Mouse (Mus musculus) spleen, adult 2 months (tissue): ENCODE data around the gene Npy5r. TPM values are rescaled to one million over a fixed set of nuclear protein-coding genes. Genes with fewer than 3 reads are reported as not detected.

Experiments
- DNase-seq, 2 experiments: peaks; one replicate each; pipeline versions ENCODE4 v3.0.0 to v3.0.0-alpha.2; 2012 to 2021; ENCODE audit warnings: low spot score in 2 of 2, low read depth in 1 of 2
- H3K27ac ChIP-seq: fragments of 200-500 bp; 2 replicates; pipeline ENCODE4 v1.5.1; 2012; ENCODE audit warnings: low read length, inconsistent platforms; ENCODE audit not compliant: insufficient read depth
- H3K27me3 ChIP-seq: fragments of 200-500 bp; 2 replicates; pipeline ENCODE4 v1.6.1; 2012; ENCODE audit warnings: mild to moderate bottlenecking, moderate library complexity, low read length, inconsistent platforms; ENCODE audit not compliant: control insufficient read depth, insufficient read depth
- H3K36me3 ChIP-seq: fragments of 200-500 bp; 2 replicates; pipeline ENCODE4 v1.6.1; 2012; ENCODE audit warnings: mild to moderate bottlenecking, low read length, inconsistent platforms; ENCODE audit not compliant: control insufficient read depth, insufficient read depth
- H3K4me1 ChIP-seq: fragments of 200-500 bp; 2 replicates; pipeline ENCODE4 v1.6.1; 2011; ENCODE audit warnings: inconsistent platforms; ENCODE audit not compliant: control insufficient read depth, insufficient read depth, insufficient read length
- H3K4me3 ChIP-seq: fragments of 200-500 bp; 2 replicates; pipeline ENCODE4 v1.5.1; 2011; ENCODE audit warnings: mild to moderate bottlenecking, inconsistent platforms; ENCODE audit not compliant: insufficient read depth, insufficient read length; ENCODE audit errors: extremely low read depth
- CTCF ChIP-seq: fragments of 200-500 bp; IDR thresholded peaks from 2 replicates; pipeline ENCODE4 v1.5.1; 2011; ENCODE audit warnings: mild to moderate bottlenecking, inconsistent platforms; ENCODE audit not compliant: insufficient read depth, insufficient read length, insufficient replicate concordance; ENCODE audit errors: extremely low read depth
- POLR2A ChIP-seq: fragments of 200-500 bp; IDR thresholded peaks from 2 replicates; pipeline ENCODE4 v1.6.1; 2011; ENCODE audit warnings: low read depth, low read length, inconsistent platforms
- WGBS: fragments of 180-500 bp; shearing (Covaris S2); methylation state at CpG from one replicate; pipeline ENCODE4 v1.1.7; 2018; 5-methylcytosine and 5-hydroxymethylcytosine counted together
- polyA plus RNA-seq: library from polyadenylated mRNA; depleted of rRNA; stranded (reverse); fragments of >200 nt; gene quantifications from 2 replicates; pipeline ENCODE4 v1.2.3, GENCODE M21; 2012; rRNA removed

Gene Npy5r
- polyA plus RNA-seq, 1 experiment = not detected

DNA sequence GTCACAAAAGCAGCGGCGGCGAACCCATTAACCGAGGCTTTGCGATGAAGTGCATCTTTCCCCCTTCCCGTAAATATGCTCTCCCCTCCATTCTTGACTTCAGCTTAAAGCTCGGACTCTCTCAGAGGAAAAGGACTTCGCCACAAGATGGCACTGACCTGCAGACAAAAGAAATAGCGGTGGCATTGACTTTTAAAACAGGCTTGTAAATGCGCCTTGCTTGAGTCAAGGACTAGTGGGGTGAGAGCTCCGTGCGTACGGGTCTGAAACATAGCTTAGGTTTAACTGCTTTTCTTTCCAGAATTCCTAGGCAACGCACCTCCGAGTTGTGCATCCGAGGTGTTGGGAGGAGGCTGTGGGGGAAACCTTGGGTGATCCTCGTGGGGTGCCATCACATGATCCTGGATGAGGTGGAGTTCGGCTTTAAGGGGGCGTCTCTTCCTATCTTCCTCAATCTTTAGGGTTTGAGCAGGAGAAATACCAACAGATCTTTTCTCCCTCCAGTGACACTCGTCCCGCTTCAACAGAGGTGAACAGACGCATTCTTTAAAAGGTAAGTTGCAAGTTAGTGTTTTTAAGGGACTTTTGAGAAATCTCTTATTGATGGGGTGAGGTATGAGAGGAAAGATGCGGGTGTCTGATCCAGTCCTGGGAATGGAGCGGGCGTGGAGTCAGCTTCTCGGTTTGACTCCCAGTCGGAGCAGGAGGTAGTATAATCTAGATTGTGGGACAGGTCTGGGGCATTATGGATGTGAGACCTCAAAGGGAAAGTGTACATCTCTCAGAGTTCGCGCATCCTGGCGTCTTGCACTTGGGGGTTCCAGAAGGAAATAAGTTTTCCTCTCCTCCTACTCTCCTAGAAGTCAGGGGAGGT is 9.3 kb upstream of the Npy5r start, which contains the start of gene Npy1r:
Gene Npy1r, plus strand, starts transcription at position 223 of the 874 bp plus-strand sequence.
- DNase-seq = no peak
- Histone ChIP-seq H3K27ac (no peak within 1 kb of the TSS), H3K4me1 (no peaks in the 10 kb centered on the region), H3K36me3 (no peaks in the 10 kb centered on the region), H3K4me3 (no peak within 1 kb of the TSS), H3K27me3 (no peaks in the 10 kb centered on the region)
- TF ChIP-seq CTCF (no peak), POLR2A (no peak)
- 7% methylated on average over 30 of the region's 30 CpGs for WGBS

DNA sequence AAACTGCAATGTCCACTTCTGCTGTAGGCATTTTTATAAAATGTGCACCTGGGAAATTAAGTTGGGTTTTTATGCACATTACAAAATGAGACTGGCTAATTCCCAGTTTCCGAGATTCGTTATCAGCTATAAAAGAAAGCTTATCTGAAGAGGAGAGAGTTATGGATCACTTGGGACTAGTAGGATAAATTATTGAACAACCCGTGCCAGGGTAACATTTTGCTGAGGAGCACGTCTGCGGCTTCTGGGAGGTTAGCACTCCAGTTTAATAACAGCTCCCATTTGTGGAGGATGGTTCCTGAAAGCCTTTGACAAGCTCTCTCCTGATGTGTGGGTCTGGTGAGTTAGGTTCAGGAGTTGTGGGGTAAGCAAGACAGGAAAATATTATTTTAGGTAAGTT is 2.5 kb upstream of the Npy5r start:
- no peak for TF ChIP-seq POLR2A
- TF ChIP-seq CTCF = no peak
- WGBS = 80% methylated on average over 5 of the region's 5 CpGs

DNA sequence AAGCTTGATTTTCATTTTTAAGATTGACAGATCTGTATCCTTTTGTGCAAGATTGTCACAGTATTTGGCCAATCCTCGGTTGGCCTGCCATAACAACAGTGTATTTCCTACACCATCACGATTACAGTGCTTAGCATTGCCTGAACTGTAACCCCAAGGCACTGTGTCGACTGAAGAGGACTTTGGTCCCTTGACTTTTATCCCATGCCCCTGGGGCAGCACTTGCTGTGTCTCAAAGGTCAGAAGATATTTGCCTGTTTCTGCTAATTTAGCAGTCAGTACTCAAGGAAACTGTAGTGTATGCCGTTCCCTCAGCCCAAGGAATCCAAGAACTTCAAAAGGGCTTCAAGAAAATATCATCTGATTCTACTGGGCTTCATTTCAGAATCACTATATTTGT is 871 bp upstream of the Npy5r start:
- Histone ChIP-seq H3K27me3 (0 out of 2 replicates have a peak, but pooled peaks cover 1% of the 10 kb centered on the region), H3K36me3 (no peaks in the 10 kb centered on the region), H3K27ac (no peak overlapping the region), H3K4me3 (no peak overlapping the region), H3K4me1 (no peaks in the 10 kb centered on the region)
- no peak for DNase-seq
- TF ChIP-seq POLR2A (no peak), CTCF (no peak)
- 57% methylated on average over 4 of the region's 4 CpGs for WGBS

More for the DNA sequence above, 2.5 kb upstream of the Npy5r start:
- no peaks in the 10 kb centered on the region for H3K4me1 ChIP-seq
- H3K4me3 ChIP-seq = no peak overlapping the region
- 0 out of 2 replicates have a peak, but pooled peaks cover 1% of the 10 kb centered on the region for H3K27me3 ChIP-seq
- DNase-seq = no peak
- no peaks in the 10 kb centered on the region for H3K36me3 ChIP-seq
- no peak overlapping the region for H3K27ac ChIP-seq

DNA sequence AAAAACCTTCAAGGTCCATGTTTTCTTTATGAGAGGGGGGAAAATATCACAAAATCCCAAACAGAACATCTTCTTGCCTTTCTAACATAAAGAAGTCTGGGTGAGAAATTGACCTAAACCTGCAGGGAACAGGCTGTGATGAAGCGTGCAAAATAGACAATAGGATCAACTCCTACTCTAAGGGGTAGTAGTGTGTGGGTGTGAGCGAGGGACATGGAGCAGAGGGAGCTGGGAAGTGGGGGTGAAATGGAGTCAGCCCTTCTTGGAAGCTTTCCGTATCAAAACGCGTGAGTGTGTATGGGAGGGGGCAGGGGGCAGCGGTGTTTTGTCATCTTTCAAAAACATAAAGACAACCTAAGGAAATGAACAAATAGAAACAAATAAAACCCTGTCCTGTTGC is 467 bp upstream of the Npy5r start:
- 60% methylated on average over 6 of the region's 6 CpGs for WGBS

DNA sequence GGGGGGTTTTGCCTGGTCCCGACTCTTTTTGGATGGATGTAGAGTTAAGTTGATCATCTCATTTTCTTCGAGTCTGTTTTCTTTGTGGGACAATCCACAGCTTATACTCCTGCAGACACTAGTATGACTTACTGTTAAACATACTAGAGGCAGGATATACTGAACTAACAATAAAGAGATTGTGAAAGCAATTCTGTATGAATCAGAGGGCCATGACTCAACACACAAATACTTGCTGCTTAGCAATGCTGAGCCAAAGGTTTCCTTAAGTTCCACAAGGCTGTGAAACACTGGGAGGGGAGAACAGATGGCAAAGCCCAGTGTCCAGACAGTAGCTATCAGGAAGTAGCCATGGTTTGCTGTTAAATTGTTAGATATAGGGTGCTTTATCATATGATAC is 6.7 kb downstream of the Npy5r start:
- no peak for TF ChIP-seq POLR2A
- no peak for TF ChIP-seq CTCF
- Histone ChIP-seq H3K4me3 (no peak overlapping the region), H3K4me1 (no peaks in the 10 kb centered on the region), H3K27me3 (no peaks in the 10 kb centered on the region), H3K27ac (no peak overlapping the region), H3K36me3 (no peaks in the 10 kb centered on the region)
- WGBS = 73% methylated on average over 2 of the region's 2 CpGs
- no peak for DNase-seq

More for the DNA sequence above, 467 bp upstream of the Npy5r start:
- Histone ChIP-seq H3K27ac (no peak overlapping the region), H3K4me1 (no peaks in the 10 kb centered on the region), H3K36me3 (no peaks in the 10 kb centered on the region), H3K27me3 (0 out of 2 replicates have a peak, but pooled peaks cover 1% of the 10 kb centered on the region), H3K4me3 (no peak overlapping the region)
- TF ChIP-seq POLR2A (no peak), CTCF (no peak)
- no peak for DNase-seq

DNA sequence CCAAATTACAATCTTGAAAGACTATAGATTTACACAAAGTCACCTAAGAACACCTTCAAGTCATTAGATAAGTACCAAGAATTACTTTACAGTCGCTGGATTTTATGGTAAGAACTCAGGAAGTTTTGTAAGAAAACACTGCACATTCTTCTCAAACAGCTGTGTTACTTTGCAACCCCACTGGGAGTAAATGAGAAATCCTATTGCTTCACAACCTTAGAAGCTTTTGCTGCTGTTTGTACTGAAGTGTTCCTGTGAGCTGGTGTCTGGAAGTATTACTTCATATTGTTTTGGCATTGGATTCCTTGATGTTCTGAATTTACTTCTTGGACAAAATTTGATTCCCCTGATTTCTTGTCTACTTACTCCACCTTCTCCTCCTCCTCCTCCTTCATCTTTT is 57.2 kb downstream of the Npy5r start:
- no peak for TF ChIP-seq CTCF
- no peak for TF ChIP-seq POLR2A
- 60% methylated on average over 1 of the region's 1 CpGs for WGBS
- H3K4me3 ChIP-seq = no peak overlapping the region
- no peak overlapping the region for H3K27ac ChIP-seq
- no peaks in the 10 kb centered on the region for H3K4me1 ChIP-seq
- H3K27me3 ChIP-seq = no peaks in the 10 kb centered on the region
- H3K36me3 ChIP-seq = no peaks in the 10 kb centered on the region
- DNase-seq = no peak

Other genes with a start within 250 kb of the Npy5r start
- 0.94 and 1.3 TPM in 2 replicates for gene Tma16, start 201.6 kb downstream of the Npy5r start, polyA plus RNA-seq
- not detected in 2 replicates for gene Tktl2, start 176.4 kb downstream of the Npy5r start, polyA plus RNA-seq
- 2.0 and 3.1 TPM in 2 replicates for gene Npy1r, start 9.1 kb upstream of the Npy5r start, polyA plus RNA-seq
- gene Naf1, start 172.1 kb upstream of the Npy5r start, polyA plus RNA-seq = 2.5 and 3.8 TPM in 2 replicates